Mouse (Mus musculus) hindbrain, embryonic 16.5 days (tissue): ENCODE data around the gene Mical2. TPM values are rescaled to one million over a fixed set of nuclear protein-coding genes. Genes with fewer than 3 reads are reported as not detected.

Experiments
- ATAC-seq: fragments of 200-750 bp; cut with Nextera tagmentation; 2 replicates; pipeline ENCODE4 v1.8.0; 2017; ENCODE audit warnings: moderate TSS enrichment, moderate library complexity
- H3K27ac ChIP-seq: fragments of 300-500 bp; sonication (generic); 2 replicates; pipeline ENCODE4 v1.5.1; 2014; ENCODE audit warnings: low read depth, mild to moderate bottlenecking, control low read depth, low read length, moderate library complexity
- H3K27me3 ChIP-seq: fragments of 300-500 bp; sonication (generic); replicated peaks from 2 replicates; pipeline ENCODE4 v1.6.1; 2014; ENCODE audit warnings: low read length; ENCODE audit not compliant: control insufficient read depth, insufficient read depth
- H3K36me3 ChIP-seq: fragments of 300-500 bp; sonication (generic); 2 replicates; pipeline ENCODE4 v1.6.1; 2014; ENCODE audit warnings: mild to moderate bottlenecking, low read length, moderate library complexity, mixed read lengths; ENCODE audit not compliant: control insufficient read depth, insufficient read depth
- H3K4me1 ChIP-seq: fragments of 300-500 bp; sonication (generic); 2 replicates; pipeline ENCODE4 v1.6.1; 2014; ENCODE audit warnings: low read depth, low read length; ENCODE audit not compliant: control insufficient read depth, insufficient read depth
- H3K4me2 ChIP-seq: fragments of 300-500 bp; sonication (generic); 2 replicates; pipeline ENCODE4 v1.6.1; 2014; ENCODE audit warnings: mild to moderate bottlenecking, low read length, control low read depth, moderate library complexity
- H3K4me3 ChIP-seq: fragments of 300-500 bp; sonication (generic); 2 replicates; pipeline ENCODE4 v1.5.1; 2014; ENCODE audit warnings: mild to moderate bottlenecking, low read length, control low read depth, moderate library complexity
- H3K9ac ChIP-seq: fragments of 300-500 bp; sonication (generic); 2 replicates; pipeline ENCODE4 v1.6.1; 2014; ENCODE audit warnings: low read depth, mild to moderate bottlenecking, control low read depth, low read length, moderate library complexity
- H3K9me3 ChIP-seq: fragments of 300-500 bp; sonication (generic); 2 replicates; pipeline ENCODE4 v1.6.1; 2014; ENCODE audit warnings: mild to moderate bottlenecking, low read length, moderate library complexity; ENCODE audit not compliant: control insufficient read depth
- WGBS: fragments of 180-500 bp; shearing (Covaris S2); extraction: QIAGEN DNeasy Blood & Tissue Kit; methylation state at CpG from one replicate; pipeline ENCODE4 v1.1.7; 2014; 5-methylcytosine and 5-hydroxymethylcytosine counted together
- polyA plus RNA-seq: library from polyadenylated mRNA; unstranded; fragments of >200 nt; fragmentation: Nextera tagmentation; extraction: Ambion mirVana; gene quantifications from 2 replicates; pipeline ENCODE4 v1.2.1, GENCODE M21; 2015

The Mical2 gene
- polyA plus RNA-seq, 1 experiment from 2014 or later = 7.2 TPM

DNA sequence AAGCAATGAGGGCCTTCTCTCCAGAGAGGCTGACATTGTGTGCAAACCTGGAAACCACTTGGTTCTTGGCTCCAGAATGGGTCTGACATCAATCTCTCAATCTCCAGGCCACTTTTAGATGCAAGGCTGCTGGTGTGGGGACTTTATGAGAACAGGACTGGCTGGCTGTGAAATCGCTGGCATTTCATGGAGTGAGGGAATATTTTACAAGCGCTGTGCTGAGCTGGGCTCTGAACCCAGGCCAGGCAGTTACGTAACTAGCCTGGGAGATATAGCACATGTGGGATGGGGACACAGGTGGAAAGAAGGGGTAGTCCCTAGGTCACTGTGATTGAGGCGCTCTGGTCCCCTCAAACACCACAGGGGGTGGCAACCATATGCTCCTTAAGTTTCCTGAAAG lies 33.4 kb upstream of the Mical2 start:
- H3K27me3 ChIP-seq = no peaks in the 10 kb centered on the region
- WGBS = 86% methylated on average over 4 of the region's 4 CpGs
- H3K27ac ChIP-seq = no peak overlapping the region
- H3K4me2 ChIP-seq = no peak overlapping the region
- H3K9ac ChIP-seq = no peak overlapping the region
- ATAC-seq = no peak
- no peaks in the 10 kb centered on the region for H3K36me3 ChIP-seq
- H3K4me3 ChIP-seq = no peak overlapping the region
- H3K9me3 ChIP-seq = no peaks in the 10 kb centered on the region
- no peaks in the 10 kb centered on the region for H3K4me1 ChIP-seq

DNA sequence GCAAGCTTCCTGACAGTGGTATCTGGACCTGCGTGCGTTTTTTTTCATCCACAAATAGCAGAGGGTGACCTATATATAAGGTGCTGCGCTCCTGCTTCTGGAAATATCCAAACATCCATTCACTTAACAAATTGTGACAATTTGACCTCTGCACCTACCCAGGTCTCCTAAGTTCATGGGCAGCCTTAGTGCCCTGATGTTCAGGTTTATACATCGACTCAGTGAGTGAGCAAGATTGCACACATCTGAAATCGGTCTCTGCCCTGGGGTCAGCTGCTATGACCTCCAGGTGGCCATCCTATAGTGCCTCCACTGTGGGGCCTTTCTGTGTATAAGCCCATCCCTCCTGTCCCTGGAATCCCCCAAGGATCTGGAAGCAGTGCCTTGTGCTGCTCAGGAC lies 32.9 kb upstream of the Mical2 start:
- H3K27me3 ChIP-seq = no peaks in the 10 kb centered on the region
- no peaks in the 10 kb centered on the region for H3K4me1 ChIP-seq
- no peaks in the 10 kb centered on the region for H3K9me3 ChIP-seq
- no peaks in the 10 kb centered on the region for H3K36me3 ChIP-seq
- H3K4me2 ChIP-seq = no peak overlapping the region
- no peak overlapping the region for H3K27ac ChIP-seq
- no peak overlapping the region for H3K9ac ChIP-seq
- no peak overlapping the region for H3K4me3 ChIP-seq
- whole genome bisulfite sequencing = 87% methylated on average over 5 of the region's 5 CpGs
- no peak for ATAC-seq

DNA sequence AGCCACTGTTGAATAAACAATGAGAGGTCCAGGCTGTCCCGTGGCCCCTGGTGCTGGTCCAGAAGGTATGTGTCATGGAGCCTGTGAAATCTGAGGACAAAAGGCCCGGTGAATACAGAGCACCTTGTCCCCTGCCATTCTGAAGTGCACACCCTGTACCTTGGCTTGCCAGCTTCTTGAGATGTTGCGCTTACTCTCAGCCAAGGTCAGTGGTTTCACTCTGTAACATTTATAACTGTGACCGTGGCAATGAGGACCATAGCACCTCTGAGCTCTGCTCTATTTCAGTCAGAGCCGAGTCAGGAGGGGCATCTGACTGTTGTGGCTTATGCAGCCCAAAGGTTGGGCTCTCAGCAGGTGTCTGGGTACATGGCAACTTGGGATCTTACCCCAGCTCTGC lies 31.4 kb upstream of the Mical2 start:
- Histone ChIP-seq H3K4me2 (no peak overlapping the region), H3K4me1 (no peaks in the 10 kb centered on the region), H3K36me3 (no peaks in the 10 kb centered on the region), H3K9ac (no peak overlapping the region), H3K27me3 (no peaks in the 10 kb centered on the region), H3K9me3 (no peaks in the 10 kb centered on the region), H3K27ac (no peak overlapping the region), H3K4me3 (no peak overlapping the region)
- WGBS = 88% methylated on average over 5 of the region's 5 CpGs
- ATAC-seq = no peak

DNA sequence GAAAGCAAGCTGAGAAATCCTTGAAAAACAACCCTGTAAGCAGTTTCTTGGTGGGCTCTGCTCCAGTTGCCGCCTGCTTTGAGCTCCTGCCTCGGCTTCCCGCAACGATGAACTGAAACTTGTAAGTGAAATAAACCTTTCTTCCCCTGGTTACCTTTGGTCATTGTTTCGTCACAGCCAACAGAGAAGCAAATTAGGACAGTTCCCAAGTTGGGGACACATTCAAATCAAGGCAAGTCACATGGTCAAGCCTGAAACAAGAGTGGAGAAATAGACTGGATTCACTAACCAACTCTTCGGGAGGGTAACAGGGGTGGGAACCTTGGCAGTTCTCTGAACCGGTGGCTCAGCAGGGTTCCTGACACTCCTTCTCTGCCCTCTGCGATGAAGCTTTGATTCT lies 28.2 kb upstream of the Mical2 start:
- no peaks in the 10 kb centered on the region for H3K9me3 ChIP-seq
- H3K4me3 ChIP-seq = no peak overlapping the region
- no peaks in the 10 kb centered on the region for H3K4me1 ChIP-seq
- no peaks in the 10 kb centered on the region for H3K36me3 ChIP-seq
- no peaks in the 10 kb centered on the region for H3K27me3 ChIP-seq
- ATAC-seq = no peak
- no peak overlapping the region for H3K27ac ChIP-seq
- H3K4me2 ChIP-seq = no peak overlapping the region
- no peak overlapping the region for H3K9ac ChIP-seq
- 72% methylated on average over 8 of the region's 8 CpGs for WGBS

DNA sequence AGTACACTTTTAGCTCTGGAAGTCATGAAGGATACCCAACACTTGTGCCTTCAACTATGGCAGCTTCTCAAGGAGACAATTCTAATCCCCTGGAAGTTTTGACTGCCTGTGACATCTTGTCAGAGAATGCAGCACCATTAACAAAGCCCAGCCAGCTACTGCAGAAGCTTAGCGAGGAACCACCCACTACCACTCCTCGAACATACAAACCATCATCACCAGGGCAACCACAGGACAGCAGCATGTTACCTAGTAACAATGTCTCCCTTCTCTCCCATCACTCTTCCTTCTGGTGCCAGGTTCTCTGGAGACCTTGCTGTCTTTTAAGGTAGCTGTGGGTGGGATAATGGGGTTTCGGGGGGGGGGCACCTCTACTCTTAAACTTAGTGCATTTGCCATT lies 26.3 kb upstream of the Mical2 start:
- 49% methylated on average over 3 of the region's 3 CpGs for WGBS
- Histone ChIP-seq H3K9ac (no peak overlapping the region), H3K36me3 (no peaks in the 10 kb centered on the region), H3K27ac (no peak overlapping the region), H3K27me3 (no peaks in the 10 kb centered on the region), H3K9me3 (no peaks in the 10 kb centered on the region), H3K4me3 (no peak overlapping the region), H3K4me2 (no peak overlapping the region), H3K4me1 (peaks cover under 1% of the 10 kb centered on the region; the same call in 1 of the 2 replicates)
- ATAC-seq = no peak

DNA sequence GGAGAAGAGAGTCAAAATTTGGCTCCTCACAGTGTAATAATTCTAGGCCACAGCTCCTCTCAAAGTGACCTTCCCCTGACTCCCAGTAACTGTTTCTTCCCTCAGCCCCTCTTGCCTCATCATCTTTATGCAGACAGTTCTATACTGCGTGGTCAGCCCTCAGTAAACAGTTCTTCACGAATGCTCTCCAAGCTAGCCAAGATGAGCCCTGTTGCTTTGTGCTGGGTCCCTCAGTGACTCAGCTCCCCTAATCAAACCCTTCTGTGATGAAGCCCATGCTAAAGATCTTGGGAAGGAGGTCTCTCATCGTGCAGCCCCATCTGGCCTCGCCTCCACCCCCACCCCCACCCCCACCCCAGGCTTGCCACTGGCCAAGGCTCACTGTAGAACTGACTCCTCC lies 24.9 kb upstream of the Mical2 start:
- Histone ChIP-seq H3K9me3 (no peaks in the 10 kb centered on the region), H3K4me3 (no peak overlapping the region), H3K4me1 (peaks cover 3% of the 10 kb centered on the region; the same call in 1 of the 2 replicates), H3K4me2 (no peak overlapping the region), H3K27me3 (no peaks in the 10 kb centered on the region), H3K27ac (no peak overlapping the region), H3K36me3 (no peaks in the 10 kb centered on the region), H3K9ac (no peak overlapping the region)
- ATAC-seq = no peak
- WGBS = 41% methylated on average over 4 of the region's 4 CpGs

DNA sequence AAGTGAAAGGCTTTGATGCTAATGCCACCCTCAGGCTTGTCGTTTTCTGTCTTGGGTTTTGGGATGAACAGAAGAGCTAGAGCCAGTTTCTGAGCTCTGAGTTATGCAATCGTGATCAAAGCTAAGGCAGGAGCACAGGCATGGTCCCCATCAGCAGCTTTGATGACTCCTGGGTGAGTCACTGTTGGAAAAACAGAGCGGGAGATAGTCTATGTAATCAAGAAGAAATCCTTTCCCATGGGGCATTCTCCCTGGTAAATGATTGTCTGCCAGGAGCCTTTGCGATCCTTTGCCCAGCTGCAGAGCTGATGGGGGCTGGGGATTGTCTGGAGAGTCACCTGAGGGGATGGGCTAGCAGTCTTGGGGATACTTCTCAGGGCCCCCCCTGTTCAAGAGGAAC lies 23.5 kb upstream of the Mical2 start:
- Histone ChIP-seq H3K9me3 (no peaks in the 10 kb centered on the region), H3K4me3 (no peak overlapping the region), H3K36me3 (no peaks in the 10 kb centered on the region), H3K4me1 (peaks cover 3% of the 10 kb centered on the region; the same call in 1 of the 2 replicates), H3K27ac (no peak overlapping the region), H3K27me3 (no peaks in the 10 kb centered on the region), H3K9ac (no peak overlapping the region), H3K4me2 (no peak overlapping the region)
- 54% methylated on average over 4 of the region's 4 CpGs for WGBS
- no peak for ATAC-seq

DNA sequence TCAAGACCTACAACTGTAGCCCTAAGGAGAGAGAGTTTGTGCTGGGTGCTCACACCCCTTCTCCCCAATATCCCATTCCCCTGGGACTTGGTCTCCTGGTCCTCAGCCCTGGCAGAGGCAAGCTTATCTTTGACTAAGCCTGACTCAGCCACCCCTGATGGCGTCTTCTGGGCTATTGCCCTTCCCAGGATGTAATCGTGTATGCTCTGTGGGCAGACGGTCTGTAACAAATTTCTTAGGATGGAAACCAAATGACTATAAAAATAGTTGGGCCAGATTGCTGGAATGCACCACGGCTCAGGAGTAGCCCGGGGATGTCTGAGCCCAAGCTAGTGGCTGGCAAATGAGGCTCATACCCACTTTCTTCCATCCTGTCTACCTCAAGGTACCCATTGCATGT lies 22.8 kb upstream of the Mical2 start:
- Histone ChIP-seq H3K4me3 (no peak overlapping the region), H3K4me1 (peaks cover 3% of the 10 kb centered on the region; the same call in 1 of the 2 replicates), H3K36me3 (no peaks in the 10 kb centered on the region), H3K27me3 (no peaks in the 10 kb centered on the region), H3K9me3 (no peaks in the 10 kb centered on the region), H3K9ac (no peak overlapping the region), H3K4me2 (no peak overlapping the region), H3K27ac (no peak overlapping the region)
- ATAC-seq = no peak
- 85% methylated on average over 5 of the region's 5 CpGs for WGBS

DNA sequence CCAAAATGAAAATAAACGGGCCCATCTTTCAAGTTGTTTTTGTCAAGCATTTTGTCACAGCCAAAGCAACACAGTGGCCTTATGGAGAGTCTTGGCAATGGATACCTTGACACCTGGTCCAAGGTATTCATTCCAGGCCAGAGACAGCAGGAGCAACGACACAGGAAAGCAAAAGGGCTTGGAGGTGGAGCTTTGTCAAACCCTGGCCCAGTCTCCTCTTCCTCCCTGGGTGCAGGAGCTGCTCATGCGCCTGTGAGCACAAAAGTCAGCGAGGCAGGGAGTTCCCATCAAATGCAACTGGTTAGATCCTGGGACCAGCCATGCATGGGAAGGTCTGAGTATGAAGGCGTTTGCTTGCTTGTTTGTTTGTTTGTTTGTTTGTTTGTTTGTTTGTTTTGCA lies 21.7 kb upstream of the Mical2 start:
- no peaks in the 10 kb centered on the region for H3K9me3 ChIP-seq
- no peaks in the 10 kb centered on the region for H3K36me3 ChIP-seq
- no peak overlapping the region for H3K27ac ChIP-seq
- WGBS = 67% methylated on average over 5 of the region's 5 CpGs
- no peak overlapping the region for H3K9ac ChIP-seq
- no peak overlapping the region for H3K4me2 ChIP-seq
- no peak for ATAC-seq
- H3K4me3 ChIP-seq = no peak overlapping the region
- H3K4me1 ChIP-seq = peaks cover 3% of the 10 kb centered on the region; the same call in 1 of the 2 replicates
- no peaks in the 10 kb centered on the region for H3K27me3 ChIP-seq

DNA sequence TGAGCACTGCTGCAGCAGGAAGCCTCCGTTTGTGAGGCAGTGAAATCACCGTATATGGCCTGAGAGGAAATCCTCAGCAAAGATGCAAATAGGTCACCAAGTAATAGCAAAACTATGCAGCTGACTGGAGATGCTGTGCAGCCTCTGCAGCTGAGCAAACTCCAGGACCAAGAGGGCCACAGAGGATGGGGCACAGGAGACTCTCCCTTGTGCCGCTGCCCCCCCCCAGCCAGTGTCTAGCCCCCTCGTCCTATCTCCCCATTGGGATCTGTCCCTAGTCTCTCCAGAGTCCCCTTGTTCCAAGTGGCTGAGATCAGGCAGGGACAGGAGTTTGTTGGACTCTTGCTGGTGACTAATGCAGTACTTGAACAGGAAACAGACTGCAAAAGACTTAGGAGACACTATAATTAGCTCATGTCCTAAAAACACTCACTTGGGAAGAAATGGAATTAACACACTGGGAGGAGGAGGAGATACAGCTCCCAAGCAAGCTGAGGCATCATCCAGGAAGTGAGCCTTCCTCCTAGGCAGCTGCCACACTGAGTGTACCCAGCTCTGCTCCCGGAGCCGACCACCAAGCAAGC lies 21.2 kb upstream of the Mical2 start:
- no peaks in the 10 kb centered on the region for H3K9me3 ChIP-seq
- no peak overlapping the region for H3K27ac ChIP-seq
- H3K4me2 ChIP-seq = no peak overlapping the region
- H3K4me1 ChIP-seq = peaks cover 3% of the 10 kb centered on the region; the same call in 1 of the 2 replicates
- no peak for ATAC-seq
- WGBS = 63% methylated on average over 6 of the region's 6 CpGs
- no peaks in the 10 kb centered on the region for H3K27me3 ChIP-seq
- H3K9ac ChIP-seq = no peak overlapping the region
- no peaks in the 10 kb centered on the region for H3K36me3 ChIP-seq
- no peak overlapping the region for H3K4me3 ChIP-seq
